Mouse (Mus musculus) lung, adult 2 months (tissue): ENCODE results near the gene Klhl40.

Source experiments
- CTCF ChIP-seq: fragments of 200-500 bp; IDR thresholded peaks from 2 replicates; pipeline ENCODE4 v1.5.1; 2011; ENCODE audit warnings: mild to moderate bottlenecking, low read length, control low read depth; ENCODE audit not compliant: insufficient read depth
- POLR2A ChIP-seq: fragments of 200-500 bp; IDR thresholded peaks from 2 replicates; pipeline ENCODE4 v1.6.1; 2011; ENCODE audit warnings: low read depth, mild to moderate bottlenecking, control low read depth, low read length, borderline replicate concordance; ENCODE audit errors: extremely low read depth

- no peak for TF ChIP-seq CTCF
- TF ChIP-seq POLR2A, result no peak
Measured at GRCm38 (mm10) chr9:121785261-121785660, 7.9 kb downstream of the Klhl40 start.
